Mouse (Mus musculus) liver, adult 2 months (tissue): Measurements from ENCODE around the gene Pgbd1.

Experiments used
- CTCF ChIP-seq: fragments of 200-500 bp; IDR thresholded peaks from 2 replicates; pipeline ENCODE4 v1.5.1; 2011; ENCODE audit warnings: low read depth, low read length, control low read depth
- POLR2A ChIP-seq: fragments of 200-500 bp; IDR thresholded peaks from 2 replicates; pipeline ENCODE4 v1.6.1; 2011; ENCODE audit warnings: low read length, control low read depth; ENCODE audit not compliant: insufficient read depth; ENCODE audit errors: extremely low read depth

GRCm38 (mm10) chr13:21372700-21373099, 68.2 kb downstream of the Pgbd1 start:
- TF ChIP-seq CTCF, result no peak
- TF ChIP-seq POLR2A, result no peak
